Mouse (Mus musculus) intestine, embryonic 16.5 days (tissue): ENCODE results near the gene Rcan2. TPM values are rescaled to one million over a fixed set of nuclear protein-coding genes. Genes with fewer than 3 reads are reported as not detected.

ENCODE experiments used
- ATAC-seq: fragments of 200-750 bp; cut with Nextera tagmentation; 2 replicates; pipeline ENCODE4 v1.8.0; 2017; ENCODE audit warnings: moderate TSS enrichment, moderate library complexity
- H3K27ac ChIP-seq: fragments of 300-500 bp; sonication (generic); 2 replicates; pipeline ENCODE4 v1.5.1; 2014; ENCODE audit warnings: mild to moderate bottlenecking, low read length
- H3K27me3 ChIP-seq: fragments of 300-500 bp; sonication (generic); replicated peaks from 2 replicates; pipeline ENCODE4 v1.6.1; 2014; ENCODE audit warnings: low read length, control low read depth, mixed read lengths; ENCODE audit not compliant: control insufficient read depth, insufficient read depth
- H3K36me3 ChIP-seq: fragments of 300-500 bp; sonication (generic); 2 replicates; pipeline ENCODE4 v1.6.1; 2014; ENCODE audit warnings: low read length, control low read depth; ENCODE audit not compliant: control insufficient read depth, insufficient read depth
- H3K4me1 ChIP-seq: fragments of 300-500 bp; sonication (generic); 2 replicates; pipeline ENCODE4 v1.6.1; 2014; ENCODE audit warnings: low read length, control low read depth, mixed read lengths; ENCODE audit not compliant: control insufficient read depth, insufficient read depth
- H3K4me2 ChIP-seq: fragments of 300-500 bp; sonication (generic); 2 replicates; pipeline ENCODE4 v1.6.1; 2014; ENCODE audit warnings: low read depth, low read length, control low read depth
- H3K4me3 ChIP-seq: fragments of 300-500 bp; sonication (generic); 2 replicates; pipeline ENCODE4 v1.5.1; 2014; ENCODE audit warnings: mild to moderate bottlenecking, low read length
- H3K9ac ChIP-seq: fragments of 300-500 bp; sonication (generic); 2 replicates; pipeline ENCODE4 v1.6.1; 2014; ENCODE audit warnings: low read depth, low read length
- H3K9me3 ChIP-seq: fragments of 300-500 bp; sonication (generic); 2 replicates; pipeline ENCODE4 v1.6.1; 2016; ENCODE audit warnings: low read length, control low read depth; ENCODE audit not compliant: control insufficient read depth
- WGBS: fragments of 180-500 bp; shearing (Covaris S2); extraction: QIAGEN DNeasy Blood & Tissue Kit; methylation state at CpG from one replicate; pipeline ENCODE4 v1.1.7; 2014; 5-methylcytosine and 5-hydroxymethylcytosine counted together
- polyA plus RNA-seq: library from polyadenylated mRNA; unstranded; fragments of >200 nt; fragmentation: Nextera tagmentation; extraction: Ambion mirVana; gene quantifications from 2 replicates; pipeline ENCODE4 v1.2.1, GENCODE M21; 2015

The Rcan2 gene
- polyA plus RNA-seq, 1 experiment from 2014 or later: 4.9 TPM

- Histone ChIP-seq H3K27me3 (no peaks in the 10 kb centered on the region; the same call in 1 of the 2 replicates), H3K4me1 (0 out of 2 replicates have a peak, but pooled peaks cover 3% of the 10 kb centered on the region), H3K27ac (no peak overlapping the region), H3K4me2 (peak overlapping the region; percentile 99), H3K9ac (peak overlapping the region; percentile 63), H3K4me3 (peak overlapping the region; percentile 57), H3K36me3 (no peaks in the 10 kb centered on the region), H3K9me3 (no peaks in the 10 kb centered on the region)
- WGBS: under 1% methylated on average over 55 of the region's 55 CpGs
- peak; percentile 89 for ATAC-seq
Measured at GRCm38 (mm10) chr17:43801595-43802373, 633 bp downstream of the Rcan2 start.

DNA sequence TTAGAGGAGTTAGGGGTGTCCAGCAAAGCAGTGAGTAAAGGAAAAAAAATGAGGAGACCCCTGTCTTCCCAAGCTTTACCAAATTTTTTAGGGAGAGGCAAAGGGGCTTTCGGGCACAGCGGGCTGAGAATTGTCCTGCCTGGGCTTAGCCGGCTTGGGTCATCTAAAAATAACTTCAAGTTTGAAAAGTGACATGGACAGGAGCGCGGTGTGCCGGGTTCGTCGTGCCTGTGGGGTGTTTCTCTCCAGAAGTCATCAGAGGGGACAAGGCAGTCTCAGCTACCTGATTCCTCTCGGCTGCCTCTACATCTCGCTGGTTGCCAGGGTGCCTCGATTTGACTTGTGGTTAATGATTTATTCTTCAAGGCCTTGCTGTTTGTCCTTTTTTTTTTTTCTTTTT, 1.3 kb downstream of the Rcan2 start:
- Histone ChIP-seq H3K27me3 (no peaks in the 10 kb centered on the region; the same call in 1 of the 2 replicates), H3K36me3 (no peaks in the 10 kb centered on the region), H3K9me3 (no peaks in the 10 kb centered on the region)

DNA sequence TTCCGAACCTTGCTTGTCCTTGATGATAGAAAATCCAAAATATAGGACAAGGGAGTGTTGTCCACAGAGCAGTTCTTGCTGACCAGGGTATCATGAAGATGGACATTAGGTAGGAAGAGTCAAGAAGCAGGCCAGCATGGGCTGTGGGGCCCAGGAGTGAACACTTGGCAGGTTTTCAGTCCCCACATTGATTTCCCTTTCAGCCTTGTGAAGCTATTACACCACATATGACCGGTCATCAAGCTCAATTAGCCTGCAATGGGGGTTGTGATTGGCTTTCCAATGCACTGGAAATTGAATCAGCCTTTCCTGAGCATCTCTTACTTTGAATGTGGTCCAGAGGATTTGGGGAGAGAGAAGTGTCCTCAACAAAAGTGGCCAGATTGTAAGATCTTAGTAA, 2.0 kb downstream of the Rcan2 start:
- ATAC-seq: no peak
- no peak overlapping the region for H3K4me3 ChIP-seq
- no peak overlapping the region for H3K27ac ChIP-seq
- no peak overlapping the region for H3K4me2 ChIP-seq
- H3K4me1 ChIP-seq: 0 out of 2 replicates have a peak, but pooled peaks cover 3% of the 10 kb centered on the region
- H3K9ac ChIP-seq: no peak overlapping the region
- H3K9me3 ChIP-seq: no peaks in the 10 kb centered on the region
- H3K27me3 ChIP-seq: no peaks in the 10 kb centered on the region; the same call in 1 of the 2 replicates
- 72% methylated on average over 2 of the region's 2 CpGs for WGBS
- H3K36me3 ChIP-seq: no peaks in the 10 kb centered on the region

More for the DNA sequence above, 1.3 kb downstream of the Rcan2 start:
- peak; percentile 45; the same call in 1 of the 2 replicates for ATAC-seq
- Histone ChIP-seq H3K9ac (peak overlapping the region; percentile 63), H3K4me1 (0 out of 2 replicates have a peak, but pooled peaks cover 3% of the 10 kb centered on the region), H3K4me2 (peak overlapping the region; percentile 99), H3K4me3 (peak overlapping the region; percentile 57), H3K27ac (no peak overlapping the region)
- 39% methylated on average over 11 of the region's 11 CpGs for WGBS

DNA sequence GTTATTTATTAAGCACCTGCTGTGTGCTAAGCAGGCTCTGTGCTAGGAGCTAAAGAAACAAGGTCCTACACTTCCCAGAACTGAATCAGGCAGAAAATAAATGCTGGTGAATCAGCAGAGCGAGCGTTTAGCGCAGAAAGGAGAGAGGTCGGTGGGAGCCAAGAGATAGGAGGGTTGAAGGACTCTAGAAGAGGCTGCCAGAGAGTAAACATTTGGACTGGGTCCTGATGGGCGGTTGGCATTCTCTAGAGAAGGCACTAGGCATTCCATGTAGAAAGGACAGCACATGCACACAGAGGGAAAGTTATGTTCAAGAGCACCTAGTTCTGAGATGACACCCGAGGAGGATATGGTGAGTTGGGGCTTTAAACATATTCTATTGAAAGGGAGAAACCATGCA, 2.6 kb downstream of the Rcan2 start:
- Histone ChIP-seq H3K4me1 (0 out of 2 replicates have a peak, but pooled peaks cover 3% of the 10 kb centered on the region), H3K27ac (no peak overlapping the region), H3K4me2 (no peak overlapping the region), H3K9me3 (no peaks in the 10 kb centered on the region), H3K36me3 (no peaks in the 10 kb centered on the region), H3K9ac (no peak overlapping the region), H3K27me3 (no peaks in the 10 kb centered on the region; the same call in 1 of the 2 replicates), H3K4me3 (no peak overlapping the region)
- ATAC-seq: no peak
- WGBS: 69% methylated on average over 6 of the region's 6 CpGs

DNA sequence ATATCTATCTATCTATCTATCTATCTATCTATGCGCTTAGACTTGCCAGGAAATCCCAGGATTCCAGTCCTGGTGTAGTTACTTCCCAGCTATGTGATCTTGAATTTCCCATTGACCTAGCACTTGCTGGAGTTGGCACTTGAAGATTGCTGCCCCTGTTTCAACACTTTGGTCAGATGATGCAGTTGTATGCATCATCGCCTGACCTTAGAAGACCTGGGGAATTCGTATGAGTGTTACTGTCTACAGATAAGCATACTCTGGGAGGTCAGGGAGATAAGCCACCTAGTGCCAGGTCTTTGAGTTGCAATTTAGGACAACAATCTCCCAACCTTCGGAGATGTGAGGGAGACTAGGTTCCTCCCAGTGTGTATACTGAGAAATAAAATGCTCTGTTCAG, 5.7 kb downstream of the Rcan2 start:
- Histone ChIP-seq H3K36me3 (no peaks in the 10 kb centered on the region), H3K4me2 (no peak overlapping the region), H3K4me1 (0 out of 2 replicates have a peak, but pooled peaks cover 3% of the 10 kb centered on the region), H3K9ac (no peak overlapping the region), H3K9me3 (no peaks in the 10 kb centered on the region), H3K27ac (no peak overlapping the region), H3K27me3 (no peaks in the 10 kb centered on the region; the same call in 1 of the 2 replicates), H3K4me3 (no peak overlapping the region)
- no peak for ATAC-seq
- 74% methylated on average over 4 of the region's 4 CpGs for WGBS

DNA sequence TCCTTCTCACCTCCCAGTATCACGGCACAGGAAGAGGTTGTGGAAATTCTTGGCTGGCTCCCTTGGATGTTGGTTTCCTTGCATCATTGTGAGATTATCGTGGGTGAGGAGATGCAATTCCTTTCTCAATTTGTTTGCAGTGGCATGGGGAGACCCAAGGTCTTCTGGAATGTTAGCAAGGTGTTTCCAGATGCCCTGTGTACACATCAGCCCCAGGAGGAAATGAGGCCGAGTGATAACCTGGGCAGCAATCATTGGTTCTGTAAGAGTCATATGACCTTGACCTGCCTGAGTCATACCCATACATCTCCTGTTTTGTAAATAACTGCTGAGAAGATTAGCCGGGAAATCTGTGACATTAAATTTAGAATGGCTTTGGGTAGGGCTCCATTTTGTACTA, 10.3 kb downstream of the Rcan2 start:
- Histone ChIP-seq H3K27me3 (no peaks in the 10 kb centered on the region), H3K36me3 (no peaks in the 10 kb centered on the region), H3K4me3 (no peak overlapping the region), H3K4me2 (no peak overlapping the region), H3K27ac (no peak overlapping the region), H3K4me1 (no peaks in the 10 kb centered on the region), H3K9me3 (no peaks in the 10 kb centered on the region), H3K9ac (no peak overlapping the region)
- WGBS: 47% methylated on average over 4 of the region's 4 CpGs
- ATAC-seq: peak; percentile 53; the same call in 1 of the 2 replicates

DNA sequence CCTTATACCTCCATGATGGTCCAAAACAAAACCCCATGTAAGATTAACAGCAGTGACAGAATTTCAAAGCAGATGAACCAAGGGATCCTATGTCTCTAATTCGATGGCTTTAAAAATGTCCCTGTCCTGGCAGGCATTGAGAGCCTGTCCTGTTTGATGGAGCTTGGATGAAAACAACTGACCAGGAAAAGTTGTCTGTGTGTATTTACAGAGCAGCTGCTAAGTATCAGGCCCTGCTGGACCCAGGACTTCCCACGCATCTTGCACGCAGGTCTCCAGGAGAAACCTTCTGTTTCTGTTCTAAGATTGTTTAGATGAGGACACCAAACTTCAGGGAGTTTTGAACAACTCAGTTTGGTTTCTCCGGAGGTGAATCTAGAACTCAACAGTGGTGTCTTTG, 14.2 kb downstream of the Rcan2 start:
- Histone ChIP-seq H3K4me1 (no peaks in the 10 kb centered on the region), H3K9me3 (no peaks in the 10 kb centered on the region), H3K27ac (no peak overlapping the region), H3K27me3 (no peaks in the 10 kb centered on the region), H3K36me3 (no peaks in the 10 kb centered on the region), H3K4me3 (no peak overlapping the region), H3K4me2 (no peak overlapping the region), H3K9ac (no peak overlapping the region)
- WGBS: 68% methylated on average over 4 of the region's 4 CpGs
- no peak for ATAC-seq

GRCm38 (mm10) chr17:43816480-43816879, 15.3 kb downstream of the Rcan2 start:
- H3K9me3 ChIP-seq: no peaks in the 10 kb centered on the region
- H3K4me2 ChIP-seq: no peak overlapping the region
- no peaks in the 10 kb centered on the region for H3K4me1 ChIP-seq
- no peak for ATAC-seq
- H3K27me3 ChIP-seq: no peaks in the 10 kb centered on the region
- no peak overlapping the region for H3K27ac ChIP-seq
- no peak overlapping the region for H3K9ac ChIP-seq
- no peak overlapping the region for H3K4me3 ChIP-seq
- no peaks in the 10 kb centered on the region for H3K36me3 ChIP-seq
- 80% methylated on average over 1 of the region's 1 CpGs for WGBS

GRCm38 (mm10) chr17:43817171-43817570, 16.0 kb downstream of the Rcan2 start:
- Histone ChIP-seq H3K36me3 (no peaks in the 10 kb centered on the region), H3K4me2 (no peak overlapping the region), H3K27me3 (no peaks in the 10 kb centered on the region), H3K4me3 (no peak overlapping the region), H3K9ac (no peak overlapping the region), H3K27ac (no peak overlapping the region), H3K4me1 (no peaks in the 10 kb centered on the region), H3K9me3 (no peaks in the 10 kb centered on the region)
- 86% methylated on average over 10 of the region's 10 CpGs for WGBS
- no peak for ATAC-seq
